Mouse (Mus musculus) kidney, adult 2 months (tissue): ENCODE measurements around the gene Rai14. TPM values are rescaled to one million over a fixed set of nuclear protein-coding genes. Genes with fewer than 3 reads are reported as not detected.
A peak's percentile ranks its signal among the peaks of the same experiment; 100 is the strongest.

Source experiments
- DNase-seq: peaks from one replicate; pipeline ENCODE4 v3.0.0; 2021
- H3K27ac ChIP-seq: fragments of 200-500 bp; 2 replicates; pipeline ENCODE4 v1.5.1; 2012; ENCODE audit warnings: low read depth, low read length, control low read depth, inconsistent platforms; ENCODE audit not compliant: insufficient read depth
- H3K27me3 ChIP-seq: fragments of 200-500 bp; replicated peaks from 2 replicates; pipeline ENCODE4 v1.6.1; 2012; ENCODE audit warnings: mild to moderate bottlenecking, moderate library complexity, low read length, inconsistent platforms; ENCODE audit not compliant: control insufficient read depth, insufficient read depth
- H3K36me3 ChIP-seq: fragments of 200-500 bp; 2 replicates; pipeline ENCODE4 v1.6.1; 2012; ENCODE audit warnings: mild to moderate bottlenecking, moderate library complexity, low read length, inconsistent platforms; ENCODE audit not compliant: control insufficient read depth, insufficient read depth
- H3K4me1 ChIP-seq: fragments of 200-500 bp; 2 replicates; pipeline ENCODE4 v1.6.1; 2011; ENCODE audit warnings: low read length; ENCODE audit not compliant: control insufficient read depth, insufficient read depth
- H3K4me3 ChIP-seq: fragments of 200-500 bp; 2 replicates; pipeline ENCODE4 v1.5.1; 2011; ENCODE audit warnings: mild to moderate bottlenecking, low read depth, low read length, control low read depth; ENCODE audit not compliant: insufficient read depth
- CTCF ChIP-seq: fragments of 200-500 bp; conservative IDR thresholded peaks from 2 replicates; pipeline ENCODE4 v1.5.1; 2011; ENCODE audit warnings: low read depth, mild to moderate bottlenecking, control low read depth, low read length, moderate library complexity, mixed read lengths; ENCODE audit not compliant: insufficient read depth, insufficient read length
- POLR2A ChIP-seq: fragments of 200-500 bp; IDR thresholded peaks from one replicate; pipeline ENCODE4 v1.6.1; 2011; ENCODE audit warnings: low read depth, low read length, control low read depth
- WGBS: fragments of 180-500 bp; shearing (Covaris S2); methylation state at CpG from one replicate; pipeline ENCODE4 v1.1.7; 2018; 5-methylcytosine and 5-hydroxymethylcytosine counted together
- polyA plus RNA-seq: library from polyadenylated mRNA; depleted of rRNA; stranded (reverse); fragments of >200 nt; gene quantifications from 2 replicates; pipeline ENCODE4 v1.2.3, GENCODE M21; 2012

Rai14 gene
- polyA plus RNA-seq, 1 experiment: 8.9 TPM

GRCm38 (mm10) chr15:10690973-10691372 is 23.5 kb downstream of the Rai14 start:
- H3K27me3 ChIP-seq: no peaks in the 10 kb centered on the region
- peaks cover 2% of the 10 kb centered on the region; the same call in 1 of the 2 replicates for H3K36me3 ChIP-seq
- peaks cover 20% of the 10 kb centered on the region; the same call in 1 of the 2 replicates for H3K4me1 ChIP-seq
- no peak overlapping the region for H3K4me3 ChIP-seq
- WGBS: 90% methylated on average over 5 of the region's 5 CpGs
- no peak overlapping the region for H3K27ac ChIP-seq
- no peak for TF ChIP-seq POLR2A
- no peak for TF ChIP-seq CTCF
- DNase-seq: no peak

- TF ChIP-seq CTCF: no peak
- no peak for TF ChIP-seq POLR2A
- H3K27ac ChIP-seq: peak overlapping the region; percentile 9
- DNase-seq: no peak
Measured at GRCm38 (mm10) chr15:10690219-10690618, 24.2 kb downstream of the Rai14 start.

GRCm38 (mm10) chr15:10689304-10689703 is 25.1 kb downstream of the Rai14 start:
- WGBS: 81% methylated on average over 11 of the region's 11 CpGs
- no peak overlapping the region for H3K27ac ChIP-seq
- no peak for DNase-seq
- no peak overlapping the region for H3K4me3 ChIP-seq
- H3K27me3 ChIP-seq: no peaks in the 10 kb centered on the region
- peaks cover 21% of the 10 kb centered on the region for H3K4me1 ChIP-seq
- peaks cover 2% of the 10 kb centered on the region; the same call in 1 of the 2 replicates for H3K36me3 ChIP-seq
- no peak for TF ChIP-seq CTCF
- TF ChIP-seq POLR2A: no peak

More at GRCm38 (mm10) chr15:10690219-10690618, 24.2 kb downstream of the Rai14 start:
- peaks cover 22% of the 10 kb centered on the region for H3K4me1 ChIP-seq
- H3K4me3 ChIP-seq: no peak overlapping the region
- H3K36me3 ChIP-seq: peaks cover 2% of the 10 kb centered on the region; the same call in 1 of the 2 replicates
- no peaks in the 10 kb centered on the region for H3K27me3 ChIP-seq
- 58% methylated on average over 13 of the region's 13 CpGs for WGBS

- Histone ChIP-seq H3K36me3 (peaks cover 2% of the 10 kb centered on the region; the same call in 1 of the 2 replicates), H3K4me1 (peaks cover 18% of the 10 kb centered on the region), H3K27me3 (no peaks in the 10 kb centered on the region), H3K4me3 (no peak overlapping the region), H3K27ac (no peak overlapping the region)
- no peak for DNase-seq
- no peak for TF ChIP-seq CTCF
- TF ChIP-seq POLR2A: no peak
- 84% methylated on average over 5 of the region's 5 CpGs for WGBS
Measured at GRCm38 (mm10) chr15:10688686-10689085, 25.7 kb downstream of the Rai14 start.

GRCm38 (mm10) chr15:10687365-10687764 is 27.1 kb downstream of the Rai14 start:
- WGBS: 70% methylated on average over 7 of the region's 7 CpGs
- no peak overlapping the region for H3K27ac ChIP-seq
- H3K36me3 ChIP-seq: peaks cover 2% of the 10 kb centered on the region; the same call in 1 of the 2 replicates
- no peak for DNase-seq
- no peak for TF ChIP-seq POLR2A
- H3K27me3 ChIP-seq: no peaks in the 10 kb centered on the region
- no peak overlapping the region for H3K4me3 ChIP-seq
- H3K4me1 ChIP-seq: peaks cover 14% of the 10 kb centered on the region

- 40% methylated on average over 14 of the region's 14 CpGs for WGBS
- peak; percentile 67 for DNase-seq
- H3K27me3 ChIP-seq: no peaks in the 10 kb centered on the region
Measured at GRCm38 (mm10) chr15:10685692-10686430, 28.6 kb downstream of the Rai14 start.

GRCm38 (mm10) chr15:10683687-10684203 is 30.7 kb downstream of the Rai14 start:
- Histone ChIP-seq H3K36me3 (no peaks in the 10 kb centered on the region), H3K4me3 (no peak overlapping the region), H3K27me3 (no peaks in the 10 kb centered on the region), H3K4me1 (peaks cover 9% of the 10 kb centered on the region), H3K27ac (no peak overlapping the region)
- no peak for TF ChIP-seq CTCF
- TF ChIP-seq POLR2A: no peak
- 88% methylated on average over 9 of the region's 9 CpGs for WGBS
- DNase-seq: no peak

More at GRCm38 (mm10) chr15:10685692-10686430, 28.6 kb downstream of the Rai14 start:
- H3K27ac ChIP-seq: peak overlapping the region; percentile 21; the same call in 1 of the 2 replicates
- no peak overlapping the region for H3K4me3 ChIP-seq
- TF ChIP-seq POLR2A: no peak
- TF ChIP-seq CTCF: no peak
- peaks cover 13% of the 10 kb centered on the region for H3K4me1 ChIP-seq
- peaks cover 2% of the 10 kb centered on the region; the same call in 1 of the 2 replicates for H3K36me3 ChIP-seq
